Mouse (Mus musculus) midbrain, postnatal 0 days (tissue): ENCODE measurements at regions not wholly inside any gene's neighbourhood (a gene's known extent, or its start where the extent isn't known, plus 50 kb on each side); places are given as distances from the start of the nearest gene placed in this dataset.
"Not testable (repeated sequence)": the region's sequence is repeated elsewhere in the genome, so short reads cannot be mapped to it uniquely, and the experiment has no call there.

ENCODE experiments used
- ATAC-seq: fragments of 200-750 bp; cut with Nextera tagmentation; 2 replicates; pipeline ENCODE4 v1.8.0; 2017; ENCODE audit warnings: moderate number of reproducible peaks, mild to moderate bottlenecking, moderate TSS enrichment, moderate library complexity; ENCODE audit not compliant: low FRiP score
- DNase-seq: peaks from one replicate; pipeline ENCODE4 v3.0.0-alpha.2; 2015; ENCODE audit warnings: low spot score
- H3K27ac ChIP-seq: fragments of 300-500 bp; sonication (generic); 2 replicates; pipeline ENCODE4 v1.5.1; 2014; ENCODE audit warnings: low read depth, mild to moderate bottlenecking, low read length, mixed read lengths
- H3K27me3 ChIP-seq: fragments of 300-500 bp; sonication (generic); 2 replicates; pipeline ENCODE4 v1.6.1; 2014; ENCODE audit warnings: low read length, control low read depth, mixed read lengths; ENCODE audit not compliant: insufficient read depth
- H3K36me3 ChIP-seq: fragments of 300-500 bp; sonication (generic); 2 replicates; pipeline ENCODE4 v1.6.1; 2014; ENCODE audit warnings: low read length, control low read depth, mixed read lengths; ENCODE audit not compliant: insufficient read depth
- H3K4me1 ChIP-seq: fragments of 300-500 bp; sonication (generic); 2 replicates; pipeline ENCODE4 v1.6.1; 2014; ENCODE audit warnings: mild to moderate bottlenecking, control low read depth, antibody characterized with exemption, low read length, mixed read lengths; ENCODE audit not compliant: insufficient read depth
- H3K4me2 ChIP-seq: fragments of 300-500 bp; sonication (generic); 2 replicates; pipeline ENCODE4 v1.6.1; 2014; ENCODE audit warnings: low read depth, mild to moderate bottlenecking, low read length, mixed read lengths; ENCODE audit not compliant: poor library complexity, severe bottlenecking
- H3K4me3 ChIP-seq: fragments of 300-500 bp; sonication (generic); 2 replicates; pipeline ENCODE4 v1.5.1; 2014; ENCODE audit warnings: low read depth, mild to moderate bottlenecking, low read length, moderate library complexity
- H3K9ac ChIP-seq: fragments of 300-500 bp; sonication (generic); replicated peaks from 2 replicates; pipeline ENCODE4 v1.6.1; 2014; ENCODE audit warnings: mild to moderate bottlenecking, low read length, moderate library complexity, mixed read lengths; ENCODE audit not compliant: poor library complexity, severe bottlenecking
- H3K9me3 ChIP-seq: fragments of 300-500 bp; sonication (generic); 2 replicates; pipeline ENCODE4 v1.6.1; 2016; ENCODE audit warnings: low read length, control low read depth
- CTCF ChIP-seq: IDR thresholded peaks from 2 replicates; pipeline ENCODE4 v1.5.1; 2016; ENCODE audit warnings: antibody characterized with exemption, mild to moderate bottlenecking
- WGBS: fragments of 180-500 bp; shearing (Covaris S2); extraction: QIAGEN DNeasy Blood & Tissue Kit; methylation state at CpG from one replicate; pipeline ENCODE4 v1.1.7; 2014; 5-methylcytosine and 5-hydroxymethylcytosine counted together

DNA sequence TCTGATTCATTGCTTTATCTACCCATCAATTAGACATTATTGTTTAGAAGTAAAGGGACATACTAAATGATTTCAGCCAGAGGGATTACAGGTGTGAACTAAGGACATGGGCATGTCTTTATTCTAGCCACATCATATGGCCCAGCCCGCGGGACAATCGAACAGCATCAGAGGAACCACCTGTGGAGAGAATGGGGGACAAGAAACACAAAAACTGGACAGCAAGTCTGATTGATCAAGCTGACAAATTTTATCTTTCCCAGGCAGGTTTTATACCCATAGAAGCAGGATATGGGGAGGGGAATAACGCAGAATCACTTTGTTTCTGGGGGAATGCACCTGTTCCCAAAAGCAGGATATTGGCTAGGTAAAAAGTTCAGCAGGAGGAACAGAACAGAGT, 1103.2 kb upstream of the Manea start:
- Histone ChIP-seq H3K9ac (no peak overlapping the region), H3K27me3 (no peaks in the 10 kb centered on the region), H3K9me3 (no peaks in the 10 kb centered on the region), H3K36me3 (no peaks in the 10 kb centered on the region), H3K4me3 (no peak overlapping the region), H3K4me2 (no peak overlapping the region), H3K27ac (no peak overlapping the region), H3K4me1 (no peaks in the 10 kb centered on the region)
- no peak for TF ChIP-seq CTCF
- WGBS = 94% methylated on average over 4 of the region's 4 CpGs
- DNase-seq (peak; percentile 55), ATAC-seq (no peak)

GRCm38 (mm10) chr4:27446310-27446709, 1099.6 kb upstream of the Manea start:
- Histone ChIP-seq H3K4me1 (no peaks in the 10 kb centered on the region), H3K9ac (no peak overlapping the region), H3K36me3 (no peaks in the 10 kb centered on the region), H3K27ac (no peak overlapping the region), H3K4me2 (no peak overlapping the region), H3K4me3 (no peak overlapping the region), H3K27me3 (no peaks in the 10 kb centered on the region), H3K9me3 (no peaks in the 10 kb centered on the region)
- 91% methylated on average over 2 of the region's 2 CpGs for WGBS
- TF ChIP-seq CTCF = no peak
- no peak for DNase-seq
- ATAC-seq = no peak

DNA sequence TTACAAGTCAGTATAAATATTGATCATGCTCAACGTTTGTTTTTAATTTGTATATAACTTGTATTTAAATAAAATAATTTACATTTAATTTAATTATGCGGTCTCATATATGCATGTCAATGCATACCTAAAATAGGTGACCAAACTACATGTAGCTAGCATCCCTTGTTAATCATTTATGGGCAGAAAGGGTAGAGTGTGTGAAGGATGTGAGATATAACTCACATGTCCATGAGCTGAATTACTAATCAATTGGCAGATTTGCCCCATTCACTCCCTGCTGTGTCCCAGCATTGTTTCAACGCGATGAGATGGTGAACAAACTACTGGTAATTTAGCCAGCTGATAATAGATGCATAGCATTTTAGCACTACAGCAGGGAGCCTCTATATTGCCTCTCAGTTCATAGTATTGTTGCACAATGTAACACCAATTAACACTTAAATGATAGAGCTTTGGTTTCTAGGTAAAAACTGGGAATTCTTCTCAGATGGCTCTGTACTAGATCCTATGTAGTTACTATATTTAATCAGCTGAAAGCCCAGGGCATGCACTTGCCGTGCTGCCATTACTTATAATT, 1082.6 kb upstream of the Manea start:
- no peak overlapping the region for H3K9ac ChIP-seq
- H3K27ac ChIP-seq = no peak overlapping the region
- no peak overlapping the region for H3K4me3 ChIP-seq
- WGBS = 60% methylated on average over 5 of the region's 5 CpGs
- no peak for TF ChIP-seq CTCF
- H3K4me2 ChIP-seq = no peak overlapping the region
- no peaks in the 10 kb centered on the region for H3K36me3 ChIP-seq
- no peak for DNase-seq
- no peaks in the 10 kb centered on the region for H3K4me1 ChIP-seq
- H3K9me3 ChIP-seq = no peaks in the 10 kb centered on the region
- H3K27me3 ChIP-seq = no peaks in the 10 kb centered on the region
- no peak for ATAC-seq

DNA sequence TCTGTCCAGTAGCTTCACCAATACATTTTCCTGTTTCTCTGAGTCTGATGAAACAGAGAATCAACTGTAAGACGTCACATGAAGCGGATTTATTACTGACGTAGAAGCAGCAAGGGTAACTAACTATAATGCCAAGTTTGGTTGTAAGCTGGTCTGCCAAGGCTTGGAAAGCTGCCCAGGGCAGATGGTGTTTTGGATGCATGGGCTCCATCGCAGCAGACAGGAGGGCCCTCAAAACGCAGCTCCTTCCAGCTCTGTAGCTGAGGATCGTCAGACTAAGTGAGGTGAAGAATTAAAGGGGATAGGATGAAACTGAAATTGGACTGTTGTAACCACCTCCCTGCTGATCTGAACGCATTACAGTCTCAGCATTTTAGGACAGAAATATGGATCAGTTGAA, 1079.2 kb upstream of the Manea start:
- H3K4me2 ChIP-seq = no peak overlapping the region
- H3K27ac ChIP-seq = no peak overlapping the region
- no peak; the same call in 1 of the 2 replicates for ATAC-seq

DNA sequence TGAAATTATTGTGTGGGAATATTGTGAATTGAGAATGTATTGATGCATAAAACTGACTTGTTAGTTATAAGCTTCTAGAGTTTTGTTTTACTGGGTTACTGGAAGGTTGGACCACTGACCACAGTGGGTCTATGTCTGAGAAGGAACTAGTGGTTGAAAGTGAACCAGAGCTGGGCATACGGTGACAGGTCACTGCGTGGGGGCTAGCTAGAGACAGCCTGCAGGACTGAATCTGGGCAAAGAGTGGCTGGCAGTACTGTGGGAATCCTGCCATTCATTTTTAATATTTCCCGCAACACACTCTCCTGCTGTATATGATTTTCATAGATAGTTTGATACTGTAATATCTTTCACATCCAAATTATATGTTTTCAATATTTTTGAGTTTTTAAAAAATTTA, 1077.2 kb upstream of the Manea start:
- H3K9me3 ChIP-seq = no peaks in the 10 kb centered on the region
- no peaks in the 10 kb centered on the region for H3K27me3 ChIP-seq
- H3K4me1 ChIP-seq = no peaks in the 10 kb centered on the region
- no peaks in the 10 kb centered on the region for H3K36me3 ChIP-seq
- WGBS = 87% methylated on average over 3 of the region's 3 CpGs
- ATAC-seq (no peak), DNase-seq (no peak)
- no peak overlapping the region for H3K27ac ChIP-seq
- no peak overlapping the region for H3K4me2 ChIP-seq
- no peak overlapping the region for H3K9ac ChIP-seq
- no peak for TF ChIP-seq CTCF
- H3K4me3 ChIP-seq = no peak overlapping the region

More for the DNA sequence above, 1079.2 kb upstream of the Manea start:
- TF ChIP-seq CTCF = no peak
- H3K36me3 ChIP-seq = no peaks in the 10 kb centered on the region
- H3K27me3 ChIP-seq = no peaks in the 10 kb centered on the region
- WGBS = 77% methylated on average over 7 of the region's 7 CpGs
- no peak overlapping the region for H3K9ac ChIP-seq
- H3K4me1 ChIP-seq = no peaks in the 10 kb centered on the region
- no peak overlapping the region for H3K4me3 ChIP-seq
- DNase-seq = peak; percentile 89
- H3K9me3 ChIP-seq = no peaks in the 10 kb centered on the region

GRCm38 (mm10) chr4:27418517-27418916, 1071.8 kb upstream of the Manea start:
- no peaks in the 10 kb centered on the region for H3K27me3 ChIP-seq
- H3K4me1 ChIP-seq = no peaks in the 10 kb centered on the region
- TF ChIP-seq CTCF = no peak
- DNase-seq (peak; percentile 66), ATAC-seq (peak; percentile 60; the same call in 1 of the 2 replicates)
- H3K27ac ChIP-seq = no peak overlapping the region
- H3K4me2 ChIP-seq = no peak overlapping the region
- WGBS = 86% methylated on average over 2 of the region's 2 CpGs
- H3K36me3 ChIP-seq = no peaks in the 10 kb centered on the region
- H3K4me3 ChIP-seq = no peak overlapping the region
- no peak overlapping the region for H3K9ac ChIP-seq
- no peaks in the 10 kb centered on the region for H3K9me3 ChIP-seq

DNA sequence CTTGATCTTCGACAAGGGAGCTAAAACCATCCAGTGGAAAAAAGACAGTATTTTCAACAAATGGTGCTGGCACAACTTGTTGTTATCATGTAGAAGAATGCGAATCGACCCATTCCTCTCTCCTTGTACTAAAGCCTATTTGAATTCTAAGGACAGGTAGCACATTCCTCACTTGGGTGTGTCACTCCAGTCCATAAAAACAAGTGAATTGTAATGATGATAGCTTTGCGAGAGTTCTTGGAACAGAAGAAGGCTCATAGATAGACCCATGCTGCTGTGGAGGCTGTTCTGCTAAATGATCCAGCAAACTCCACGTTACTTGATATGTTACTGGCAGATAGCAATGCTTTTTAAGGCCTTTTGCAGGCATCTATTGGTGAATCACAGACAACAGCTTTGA, 1038.2 kb upstream of the Manea start:
- H3K4me1 ChIP-seq, H3K27me3 ChIP-seq, H3K9ac ChIP-seq, H3K4me2 ChIP-seq, H3K27ac ChIP-seq, H3K36me3 ChIP-seq, H3K4me3 ChIP-seq, H3K9me3 ChIP-seq, DNase-seq, ATAC-seq: not testable (repeated sequence)
- 89% methylated on average over 5 of the region's 5 CpGs for WGBS
